Mouse (Mus musculus) G1E (cell line): ENCODE data around the gene Sdf2l1. TPM values are rescaled to one million over a fixed set of nuclear protein-coding genes. Genes with fewer than 3 reads are reported as not detected.
"Not testable (repeated sequence)": the region's sequence is repeated elsewhere in the genome, so short reads cannot be mapped to it uniquely, and the experiment has no call there.

Source experiments
- ATAC-seq: 2 replicates; pipeline ENCODE4 v1.8.0; 2016; ENCODE audit warnings: mild to moderate bottlenecking; ENCODE audit not compliant: insufficient number of reproducible peaks, poor library complexity, low FRiP score, severe bottlenecking; ENCODE audit errors: extremely low read depth
- DNase-seq: peaks from one replicate; pipeline ENCODE4 v3.0.0; 2012; ENCODE audit warnings: low spot score
- H3K27me3 ChIP-seq: 2 replicates; pipeline ENCODE4 v1.6.1; 2012; ENCODE audit warnings: mild to moderate bottlenecking, low read length, inconsistent platforms; ENCODE audit not compliant: insufficient read depth
- H3K36me3 ChIP-seq: replicated peaks from 2 replicates; pipeline ENCODE3; 2012; ENCODE audit warnings: mild to moderate bottlenecking, inconsistent platforms
- H3K4me1 ChIP-seq: 2 replicates; pipeline ENCODE4 v1.6.1; 2012; ENCODE audit warnings: low read depth, low read length, inconsistent platforms, mixed read lengths; ENCODE audit not compliant: insufficient read depth
- H3K4me3 ChIP-seq: 2 replicates; pipeline ENCODE4 v1.5.1; 2012; ENCODE audit warnings: low read depth, mild to moderate bottlenecking, inconsistent platforms, low read length, moderate library complexity, mixed read lengths
- H3K9me3 ChIP-seq: replicated peaks from 2 replicates; pipeline ENCODE4 v1.6.1; 2012; ENCODE audit warnings: inconsistent platforms
- CTCF ChIP-seq: IDR thresholded peaks from 2 replicates; pipeline ENCODE4 v1.5.1; 2012; ENCODE audit warnings: low read depth, low read length, inconsistent platforms, mixed read lengths
- GATA1 ChIP-seq: IDR thresholded peaks from 2 replicates; pipeline ENCODE4 v1.6.1; 2012; ENCODE audit warnings: borderline replicate concordance, low read length, inconsistent platforms, mixed read lengths
- GATA2 ChIP-seq: IDR thresholded peaks from 2 replicates; pipeline ENCODE4 v1.6.1; 2012; ENCODE audit warnings: low read depth, low read length, inconsistent platforms, borderline replicate concordance
- POLR2AphosphoS5 ChIP-seq: IDR thresholded peaks from 2 replicates; pipeline ENCODE4 v1.6.1; 2012; ENCODE audit warnings: low read depth, low read length, inconsistent platforms; ENCODE audit not compliant: insufficient replicate concordance
- TAL1 ChIP-seq: conservative IDR thresholded peaks from 2 replicates; pipeline ENCODE4 v1.6.1; 2012; ENCODE audit warnings: low read depth, low read length, inconsistent platforms, mixed read lengths
- polyA plus RNA-seq: library from polyadenylated mRNA; stranded (reverse); fragments of >175 nt; gene quantifications from 2 replicates; pipeline ENCODE4 v1.2.3, GENCODE M21; 2012
- total RNA-seq, 2 experiments: library from RNA; stranded (forward) in 1 of 2; stranded (reverse) in 1 of 2; fragments of 200-1000 nt in 1 of 2; fragments of >200 nt in 1 of 2; fragmentation: Nextera tagmentation in 1 of 2; gene quantifications; 2 replicates each; pipeline ENCODE4 v1.2.3; 2014 to 2017

Gene Sdf2l1
- total and polyA plus RNA-seq, 3 experiments, result 16.5 to 74.7 (median 43.1) TPM

DNA sequence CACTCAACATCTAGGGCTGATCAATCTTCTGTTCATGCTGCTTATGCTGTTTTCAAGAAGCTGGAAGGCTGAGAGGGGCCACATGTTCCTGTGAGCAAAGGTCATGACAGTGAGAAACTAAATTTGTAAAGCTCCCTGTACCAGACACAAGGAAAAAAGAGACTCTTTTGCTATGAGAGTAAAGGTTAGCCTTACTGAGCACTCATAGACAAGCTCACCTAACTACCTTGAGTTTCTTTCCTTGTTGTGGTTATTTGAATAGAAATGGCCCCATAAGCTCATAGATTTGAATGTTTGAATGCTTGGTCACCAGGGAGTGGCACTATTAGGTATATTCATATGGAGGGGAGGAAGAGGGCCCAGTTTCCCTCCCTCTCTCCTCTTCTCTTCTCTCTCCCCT, 35.0 kb upstream of the Sdf2l1 start:
- DNase-seq (no peak), ATAC-seq (no peak)
- no peak for TF ChIP-seq CTCF
- TF ChIP-seq GATA1, result no peak
- no peak for TF ChIP-seq POLR2AphosphoS5
- no peak for TF ChIP-seq TAL1
- TF ChIP-seq GATA2, result no peak
- Histone ChIP-seq H3K4me1 (peaks cover 3% of the 10 kb centered on the region; the same call in 1 of the 2 replicates), H3K9me3 (no peaks in the 10 kb centered on the region), H3K27me3 (no peaks in the 10 kb centered on the region), H3K36me3 (peaks cover 89% of the 10 kb centered on the region), H3K4me3 (no peak overlapping the region)

DNA sequence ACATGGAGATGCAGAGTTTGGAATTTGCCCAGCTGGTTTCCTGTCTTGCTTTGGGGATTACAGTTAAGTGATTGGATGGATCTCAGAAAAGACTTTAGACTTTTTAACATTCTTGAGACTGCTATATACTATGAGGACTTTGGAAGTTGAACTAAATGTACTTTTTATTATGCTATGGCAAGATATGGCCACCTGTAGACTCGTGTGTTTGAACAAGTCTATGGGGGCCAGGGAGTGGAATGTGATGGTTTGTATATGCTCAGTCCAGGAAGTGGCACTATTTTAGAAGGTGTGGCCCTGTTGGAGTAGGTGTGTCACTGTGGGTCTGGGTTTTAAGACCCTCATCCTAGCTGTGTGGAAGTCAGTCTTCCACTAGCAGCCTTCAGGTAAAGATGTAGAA, 33.3 kb upstream of the Sdf2l1 start:
- H3K36me3 ChIP-seq, result peaks cover 86% of the 10 kb centered on the region
- DNase-seq, H3K4me3 ChIP-seq, H3K9me3 ChIP-seq, H3K4me1 ChIP-seq, ATAC-seq, H3K27me3 ChIP-seq: not testable (repeated sequence)

DNA sequence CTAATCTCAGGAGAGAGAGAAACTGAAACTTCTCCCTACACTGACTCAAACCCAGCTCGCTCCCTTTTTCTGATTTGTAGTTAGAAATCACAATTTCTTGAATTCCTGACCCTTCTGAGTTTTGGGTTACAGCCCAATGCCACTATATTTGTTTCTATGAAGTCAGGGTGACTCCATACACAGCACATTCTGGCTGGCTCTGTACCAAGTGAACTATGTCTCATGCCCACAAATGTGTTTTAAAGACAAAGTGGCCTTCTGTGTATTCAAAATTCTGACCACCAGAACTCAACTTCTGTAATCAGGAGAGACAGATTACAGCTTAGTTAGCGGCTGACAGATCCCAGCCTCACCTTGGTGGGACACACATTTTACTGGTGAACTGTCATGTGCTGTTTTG, 22.2 kb upstream of the Sdf2l1 start:
- no peaks in the 10 kb centered on the region for H3K9me3 ChIP-seq
- H3K27me3 ChIP-seq, result no peaks in the 10 kb centered on the region
- H3K36me3 ChIP-seq, result peaks cover 95% of the 10 kb centered on the region
- no peak overlapping the region for H3K4me3 ChIP-seq
- ATAC-seq (no peak), DNase-seq (no peak)
- TF ChIP-seq GATA1 (no peak), TAL1 (no peak), GATA2 (no peak), POLR2AphosphoS5 (no peak), CTCF (no peak)
- H3K4me1 ChIP-seq, result peaks cover 21% of the 10 kb centered on the region

DNA sequence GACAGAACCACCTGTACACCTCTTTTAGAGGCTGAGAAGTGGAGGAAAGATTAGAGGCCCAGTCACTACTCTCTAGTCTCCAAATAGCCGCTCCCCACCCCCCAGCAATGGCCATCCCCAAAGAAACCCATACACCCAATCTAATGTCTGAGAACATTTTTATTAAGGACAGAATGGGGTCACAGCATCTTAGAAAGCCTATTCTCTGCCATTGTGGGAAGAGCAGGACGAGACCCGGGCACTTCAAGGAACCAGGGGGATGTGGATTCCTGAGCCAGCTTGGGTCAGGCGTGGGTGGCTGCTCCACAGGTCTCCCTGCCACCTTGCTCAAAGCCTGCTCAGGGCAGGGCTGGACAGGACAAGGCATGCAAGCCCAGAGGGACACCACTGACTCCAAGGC, 19.7 kb upstream of the Sdf2l1 start:
- peaks cover 80% of the 10 kb centered on the region for H3K36me3 ChIP-seq
- peaks cover 39% of the 10 kb centered on the region for H3K4me1 ChIP-seq
- H3K4me3 ChIP-seq, result no peak overlapping the region
- no peaks in the 10 kb centered on the region for H3K9me3 ChIP-seq
- ATAC-seq (no peak), DNase-seq (no peak)
- H3K27me3 ChIP-seq, result no peaks in the 10 kb centered on the region
- TF ChIP-seq CTCF (no peak), POLR2AphosphoS5 (no peak), GATA1 (no peak), GATA2 (no peak), TAL1 (no peak)

DNA sequence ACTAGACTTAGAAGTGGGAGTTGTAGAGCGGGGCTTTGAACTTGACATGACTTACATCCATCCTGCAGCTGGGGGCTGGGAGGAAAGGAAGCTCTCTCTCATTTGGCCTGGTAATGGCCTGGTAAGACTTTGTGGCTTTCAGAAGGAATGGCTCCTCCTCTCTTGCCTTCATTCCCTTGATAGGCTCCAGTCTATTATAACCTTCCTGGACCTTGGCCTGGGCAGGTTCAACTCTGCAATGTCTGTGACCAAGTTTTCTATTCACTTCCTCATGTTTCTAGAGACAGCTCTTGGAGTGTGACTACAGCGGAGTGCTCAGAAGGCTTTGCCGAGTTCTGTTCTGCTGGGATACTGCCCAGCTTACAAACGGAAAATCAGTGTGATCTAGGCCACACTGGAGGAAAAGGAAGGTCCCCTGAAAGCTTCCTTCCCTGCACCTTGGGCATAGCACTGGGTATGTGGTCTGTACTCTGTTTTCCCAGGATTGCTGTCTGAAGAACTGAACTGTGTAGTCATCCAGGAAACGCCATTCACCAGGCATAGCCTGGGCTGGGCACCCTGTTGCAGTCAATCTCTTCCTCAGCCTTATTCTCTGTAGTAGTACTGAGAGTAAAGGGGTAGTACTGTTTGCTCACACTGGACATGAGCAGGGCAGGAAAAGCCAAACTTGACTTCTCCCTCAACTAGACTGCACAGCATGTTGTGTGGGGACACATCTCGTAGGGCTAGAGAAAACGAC, 18.5 kb upstream of the Sdf2l1 start:
- TF ChIP-seq GATA1, result no peak
- TF ChIP-seq GATA2, result no peak
- TF ChIP-seq POLR2AphosphoS5, result no peak; the same call in 1 of the 2 replicates
- TF ChIP-seq CTCF, result no peak
- TF ChIP-seq TAL1, result no peak
- Histone ChIP-seq H3K9me3 (no peaks in the 10 kb centered on the region), H3K4me1 (peaks cover 41% of the 10 kb centered on the region), H3K4me3 (no peak overlapping the region), H3K27me3 (no peaks in the 10 kb centered on the region), H3K36me3 (peaks cover 69% of the 10 kb centered on the region)
- DNase-seq (no peak), ATAC-seq (no peak)

DNA sequence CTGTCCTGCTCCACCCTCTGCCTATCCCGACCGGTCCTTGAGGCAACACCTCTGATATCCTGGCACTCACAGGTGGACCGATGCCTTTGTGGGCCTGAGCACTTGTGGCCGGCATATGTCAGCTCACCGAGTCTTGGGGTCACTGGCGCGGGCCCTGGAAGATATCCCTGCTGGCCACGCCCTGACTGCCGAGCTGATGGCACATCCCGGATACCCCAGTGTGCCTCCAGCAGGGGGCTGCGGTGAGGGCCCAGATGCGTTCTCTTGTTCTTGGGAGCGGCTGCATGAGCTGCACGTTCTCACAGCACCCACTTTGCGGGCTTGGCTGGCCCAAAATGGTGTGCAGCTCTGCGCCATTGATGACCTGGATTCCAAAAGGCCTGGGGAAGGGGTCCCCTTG, 15.9 kb upstream of the Sdf2l1 start:
- Histone ChIP-seq H3K27me3 (no peaks in the 10 kb centered on the region), H3K4me3 (peak overlapping the region; percentile 76), H3K4me1 (peaks cover 40% of the 10 kb centered on the region), H3K9me3 (no peaks in the 10 kb centered on the region), H3K36me3 (peaks cover 67% of the 10 kb centered on the region)
- DNase-seq (peak; percentile 72), ATAC-seq (peak; percentile 63)
- no peak for TF ChIP-seq CTCF
- TF ChIP-seq TAL1, result no peak
- no peak for TF ChIP-seq POLR2AphosphoS5
- no peak for TF ChIP-seq GATA1
- no peak for TF ChIP-seq GATA2

DNA sequence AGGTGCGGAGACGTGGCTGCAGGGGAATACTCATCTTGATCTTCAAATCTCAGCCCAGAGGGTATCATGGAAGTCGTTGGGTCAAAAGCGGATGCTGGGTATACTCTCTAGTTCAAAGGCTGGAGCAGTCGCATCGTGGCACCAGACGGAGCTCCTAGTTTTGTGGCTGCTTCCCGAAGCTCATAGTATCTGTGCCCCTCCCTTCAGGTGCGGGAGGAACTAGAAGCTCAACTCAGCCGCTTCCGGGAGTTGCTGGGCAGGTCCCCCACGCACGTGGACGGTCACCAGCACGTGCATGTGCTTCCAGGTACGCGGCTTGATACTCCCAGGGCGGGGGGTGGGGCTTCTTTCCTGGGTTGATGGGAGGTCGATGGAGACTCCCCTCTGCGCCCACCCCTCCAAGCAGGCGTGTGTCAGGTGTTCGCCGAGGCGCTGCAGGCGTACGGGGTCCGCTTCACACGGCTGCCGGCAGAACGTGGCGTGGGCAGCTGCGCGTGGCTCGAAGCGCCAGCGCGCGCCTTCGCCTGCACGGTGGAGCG, 15.3 kb upstream of the Sdf2l1 start:
- peaks cover 40% of the 10 kb centered on the region for H3K4me1 ChIP-seq
- ATAC-seq, result no peak
- no peaks in the 10 kb centered on the region for H3K9me3 ChIP-seq
- DNase-seq, result peak; percentile 67
- TF ChIP-seq TAL1, result no peak
- TF ChIP-seq GATA1, result no peak
- TF ChIP-seq CTCF, result no peak
- TF ChIP-seq POLR2AphosphoS5, result no peak
- no peak for TF ChIP-seq GATA2
- H3K27me3 ChIP-seq, result no peaks in the 10 kb centered on the region
- peaks cover 65% of the 10 kb centered on the region for H3K36me3 ChIP-seq
- peak overlapping the region; percentile 76 for H3K4me3 ChIP-seq
